Comparison of ENCODE assay signal across 9 mouse cellular contexts in genomic region chr2:168842261-168842740, GRCm38 (mm10).
A peak's percentile ranks its signal among the peaks of the same experiment; 100 is the strongest.
DNase-seq lines count a peak whose midpoint lies in the region; ATAC-seq and TF ChIP-seq lines count a peak whose summit lies in the region.
"Had no signal": no experiment of that assay in that cellular context is flagged by ENCODE, and none has a peak within 500 bp of the region (broad histone marks: within the 10 kb centered on the region; RNA-seq: fewer than 3 reads in every experiment).

No protein-coding gene starts in this region.

- DNase-seq in layer of hippocampus, adult 2 months (ENCODE audit: low spot score in 2 of 2) = no peak
- DNase-seq in layer of hippocampus, adult 11-12 months (ENCODE audit: low spot score) = no peak
- no peak for DNase-seq in embryonic facial prominence, embryonic 14.5 days (ENCODE audit: low spot score)
- DNase-seq in retina, postnatal 1 day = peak; percentile 47
- DNase-seq in c-Kit-positive CD71-positive TER-119-positive erythroid progenitor cells, embryonic 14.5 days (ENCODE audit: low spot score) = no peak
- DNase-seq in frontal cortex, postnatal 10 days (ENCODE audit: low spot score in 2 of 2) = no peak
- DNase-seq: lung, postnatal 14 days had no signal

- peak; percentile 54 for TF ChIP-seq CTCF in layer of hippocampus, adult 2 months (conservative IDR thresholded peaks at IDR 0.05)

- no peak overlapping the region for H3K9ac ChIP-seq in embryonic facial prominence, embryonic 14.5 days (ENCODE audit: low read depth, low read length)
- no peak overlapping the region for H3K9ac ChIP-seq in limb, embryonic 15.5 days

- no peak overlapping the region for H3K4me3 ChIP-seq in layer of hippocampus, adult 2 months
- peak overlapping the region; percentile 9 for H3K4me3 ChIP-seq in embryonic facial prominence, embryonic 14.5 days (ENCODE audit: low read depth, low read length)
- H3K4me3 ChIP-seq in limb, embryonic 15.5 days = no peak overlapping the region

- H3K27ac ChIP-seq in layer of hippocampus, adult 2 months = no peak overlapping the region
- H3K27ac ChIP-seq in embryonic facial prominence, embryonic 14.5 days (replicated peaks; ENCODE audit: low read depth, low read length) = no peak overlapping the region
- no peak overlapping the region for H3K27ac ChIP-seq in limb, embryonic 15.5 days

- peaks cover 17% of the 10 kb centered on the region for H3K4me1 ChIP-seq in embryonic facial prominence, embryonic 14.5 days (ENCODE audit: control insufficient read depth, insufficient read depth, low read length)
- H3K4me1 ChIP-seq in limb, embryonic 15.5 days = peaks cover 17% of the 10 kb centered on the region

- no peaks in the 10 kb centered on the region for H3K36me3 ChIP-seq in embryonic facial prominence, embryonic 14.5 days (ENCODE audit: control insufficient read depth, insufficient read depth, low read length)
- no peaks in the 10 kb centered on the region for H3K36me3 ChIP-seq in limb, embryonic 15.5 days

- 0 out of 2 replicates have a peak, but pooled peaks cover 3% of the 10 kb centered on the region for H3K9me3 ChIP-seq in embryonic facial prominence, embryonic 14.5 days (ENCODE audit: control insufficient read depth, low read length)
- H3K9me3 ChIP-seq in limb, embryonic 15.5 days = no peaks in the 10 kb centered on the region

- ATAC-seq in embryonic facial prominence, embryonic 14.5 days (ENCODE audit: low read depth) = no peak
- no peak for ATAC-seq in limb, embryonic 15.5 days (ENCODE audit: insufficient number of reproducible peaks, low FRiP score, low TSS enrichment, low read depth)
- ATAC-seq in megakaryocyte progenitor cell, adult 5-6 weeks (replicated peaks; ENCODE audit: poor library complexity) = no peak

- peak overlapping the region; percentile 43 for H3K4me2 ChIP-seq in embryonic facial prominence, embryonic 14.5 days (ENCODE audit: low read depth, low read length)
- H3K4me2 ChIP-seq in limb, embryonic 15.5 days = 0 out of 2 replicates have a peak overlapping the region, but pooled peaks have one; percentile 2

- H3K27me3 ChIP-seq in embryonic facial prominence, embryonic 14.5 days (replicated peaks; ENCODE audit: control insufficient read depth, insufficient read depth, low read length) = peaks cover 43% of the 10 kb centered on the region
- peaks cover 64% of the 10 kb centered on the region for H3K27me3 ChIP-seq in limb, embryonic 15.5 days

- 7% methylated on average over 15 of the region's 15 CpGs for WGBS in embryonic facial prominence, embryonic 14.5 days
- 11% methylated on average over 15 of the region's 15 CpGs for WGBS in limb, embryonic 15.5 days
